21 mouse cellular contexts compared by ENCODE assay signal in the genomic region with DNA sequence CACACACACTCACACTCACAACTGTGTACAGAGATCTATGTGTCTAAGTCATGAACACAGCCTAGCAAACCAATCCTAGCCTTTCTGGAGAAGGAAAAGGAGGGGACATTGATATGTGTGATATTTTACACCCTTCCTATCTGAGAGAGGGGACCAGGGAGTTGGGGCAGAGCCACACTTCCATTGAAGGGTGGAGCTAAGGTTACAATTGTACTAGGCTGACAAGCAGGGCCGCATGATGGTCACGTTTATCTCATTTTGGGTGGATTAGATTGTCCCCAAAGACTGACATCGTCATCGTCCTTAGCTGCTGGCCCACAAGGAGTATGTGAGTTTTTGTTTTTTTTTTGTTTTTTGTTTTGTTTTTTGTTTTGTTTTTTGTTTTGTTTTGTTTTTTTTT. TPM values are rescaled to one million over a fixed set of nuclear protein-coding genes. Genes with fewer than 3 reads are reported as not detected.
"Had no signal": no experiment of that assay in that cellular context is flagged by ENCODE, and none has a peak within 500 bp of the region (broad histone marks: within the 10 kb centered on the region; RNA-seq: fewer than 3 reads in every experiment).

No protein-coding gene starts in this region.

- H3K4me2 ChIP-seq: midbrain, embryonic 12.5 days; neural tube, embryonic 13.5 days had no signal

- H3K9ac ChIP-seq: midbrain, embryonic 12.5 days; neural tube, embryonic 13.5 days had no signal

- H3K27ac ChIP-seq: left cerebral cortex, adult 2 months; midbrain, embryonic 12.5 days; neural tube, embryonic 13.5 days had no signal

- H3K36me3 ChIP-seq: limb, embryonic 10.5 days; midbrain, embryonic 12.5 days; neural tube, embryonic 13.5 days had no signal

- H3K4me1 ChIP-seq: midbrain, embryonic 12.5 days; neural tube, embryonic 13.5 days had no signal

- H3K9me3 ChIP-seq: limb, embryonic 10.5 days; midbrain, embryonic 12.5 days; neural tube, embryonic 13.5 days had no signal

- DNase-seq: kidney, adult 8-10 months; kidney, postnatal 25 days; lung, adult 2 months; lung, postnatal 4 days; retina, postnatal 1 day; right cerebral cortex, postnatal 4 days; spleen, adult 18-20 months; thymus, postnatal 36 days had no signal

- H3K27me3 ChIP-seq: neural tube, embryonic 13.5 days had no signal

- H3K4me3 ChIP-seq: left cerebral cortex, adult 2 months; limb, embryonic 10.5 days; midbrain, embryonic 12.5 days; neural tube, embryonic 13.5 days had no signal

- ATAC-seq: lung, postnatal 0 days; midbrain, embryonic 16.5 days had no signal

RNA-seq across cellular contexts. Expression of a gene that starts 27.9 kb away (rescaled TPM):
- total RNA-seq: layer of hippocampus, postnatal 25 days; left cerebral cortex, adult 2 months; left cerebral cortex, postnatal 14 days; megakaryocyte, adult 5-6 weeks had no signal
- polyA plus RNA-seq: kidney, embryonic 16.5 days; limb, embryonic 10.5 days; limb, embryonic 14.5 days; lung, adult 2 months; lung, postnatal 0 days; midbrain, embryonic 12.5 days; midbrain, embryonic 16.5 days; neural tube, embryonic 13.5 days; stomach, embryonic 14.5 days; thymus, postnatal 0 days had no signal

RNA-seq across cellular contexts. Expression of a gene that starts 34.4 kb away (rescaled TPM):
- total RNA-seq: layer of hippocampus, postnatal 25 days; left cerebral cortex, adult 2 months; left cerebral cortex, postnatal 14 days; megakaryocyte, adult 5-6 weeks had no signal
- polyA plus RNA-seq: kidney, embryonic 16.5 days; limb, embryonic 10.5 days; limb, embryonic 14.5 days; lung, adult 2 months; lung, postnatal 0 days; midbrain, embryonic 12.5 days; midbrain, embryonic 16.5 days; neural tube, embryonic 13.5 days; stomach, embryonic 14.5 days; thymus, postnatal 0 days had no signal

RNA-seq across cellular contexts. Expression of a gene that starts 51.2 kb away (rescaled TPM):
- polyA plus RNA-seq: midbrain, embryonic 12.5 days; stomach, embryonic 14.5 days had no signal
